Mouse (Mus musculus) MEL (cell line): ENCODE measurements around the gene Daam1. TPM values are rescaled to one million over a fixed set of nuclear protein-coding genes. Genes with fewer than 3 reads are reported as not detected.

Source experiments
- DNase-seq: peaks from one replicate; pipeline ENCODE4 v3.0.0; 2011; ENCODE audit warnings: low read depth, low spot score
- H3K27ac ChIP-seq: 2 replicates; pipeline ENCODE4 v1.5.1; 2012; ENCODE audit warnings: low read depth, mild to moderate bottlenecking, control low read depth, low read length, moderate library complexity; ENCODE audit not compliant: control insufficient read depth
- H3K27me3 ChIP-seq, 2 experiments: fragments of 150-350 bp in 1 of 2; sonication (generic) in 1 of 2; 2 replicates each; pipeline ENCODE4 v1.6.1; 2012; ENCODE audit warnings: low read length in 2 of 2, mild to moderate bottlenecking in 2 of 2, improper control_type of control experiment in 1 of 2, moderate library complexity in 1 of 2; ENCODE audit not compliant: insufficient read depth in 2 of 2, control insufficient read depth in 1 of 2
- H3K36me3 ChIP-seq, 2 experiments: 2 replicates each; pipeline ENCODE4 v1.6.1; 2012 to 2014; ENCODE audit warnings: low read length in 2 of 2, improper control_type of control experiment in 1 of 2, inconsistent platforms in 1 of 2, mild to moderate bottlenecking in 1 of 2; ENCODE audit not compliant: insufficient read depth in 2 of 2, control insufficient read depth in 1 of 2
- H3K4me1 ChIP-seq, 2 experiments: fragments of 150-350 bp in 1 of 2; sonication (generic) in 1 of 2; 2 replicates each; pipeline ENCODE4 v1.6.1; 2012; ENCODE audit warnings: low read length in 2 of 2, improper control_type of control experiment in 1 of 2, mild to moderate bottlenecking in 1 of 2; ENCODE audit not compliant: insufficient read depth in 2 of 2, control insufficient read depth in 1 of 2
- H3K4me3 ChIP-seq, 2 experiments: fragments of 150-350 bp in 1 of 2; sonication (generic) in 1 of 2; 2 replicates each; pipeline ENCODE4 v1.5.1; 2012; ENCODE audit warnings: low read depth in 2 of 2, low read length in 2 of 2, mild to moderate bottlenecking in 2 of 2, moderate library complexity in 2 of 2, control low read depth in 1 of 2, improper control_type of control experiment in 1 of 2; ENCODE audit not compliant: control insufficient read depth in 1 of 2, insufficient read depth in 1 of 2
- H3K79me2 ChIP-seq: 2 replicates; pipeline ENCODE4 v1.6.1; 2012; ENCODE audit warnings: mild to moderate bottlenecking, low read length, moderate library complexity; ENCODE audit not compliant: control insufficient read depth, poor library complexity, insufficient read depth
- H3K9ac ChIP-seq: 2 replicates; pipeline ENCODE4 v1.6.1; 2012; ENCODE audit warnings: low read depth, mild to moderate bottlenecking, control low read depth, low read length, moderate library complexity; ENCODE audit not compliant: control insufficient read depth, poor library complexity, severe bottlenecking
- H3K9me3 ChIP-seq: fragments of 150-350 bp; sonication (generic); replicated peaks from 2 replicates; pipeline ENCODE4 v1.6.1; 2012; ENCODE audit warnings: mild to moderate bottlenecking, low read length, improper control_type of control experiment, moderate library complexity; ENCODE audit not compliant: insufficient read depth
- CHD1 ChIP-seq: IDR thresholded peaks from 2 replicates; pipeline ENCODE4 v1.6.1; 2012; ENCODE audit warnings: low read depth, mild to moderate bottlenecking, inconsistent platforms, low read length, improper control_type of control experiment
- CHD2 ChIP-seq: IDR thresholded peaks from 2 replicates; pipeline ENCODE4 v1.6.1; 2011; ENCODE audit warnings: low read length, improper control_type of control experiment
- CTCF ChIP-seq, 3 experiments: IDR thresholded peaks in 2 of 3; conservative IDR thresholded peaks in 1 of 3; 2 replicates each; pipeline ENCODE4 v1.5.1; 2011 to 2012; ENCODE audit warnings: low read length in 3 of 3, low read depth in 2 of 3, mild to moderate bottlenecking in 2 of 3, improper control_type of control experiment in 1 of 3, inconsistent platforms in 1 of 3, mixed read lengths in 1 of 3, moderate library complexity in 1 of 3; ENCODE audit not compliant: control insufficient read depth in 1 of 3, insufficient read depth in 1 of 3, poor library complexity in 1 of 3, severe bottlenecking in 1 of 3
- ELF1 ChIP-seq: IDR thresholded peaks from 2 replicates; pipeline ENCODE4 v1.6.1; 2014; ENCODE audit warnings: low read depth, mild to moderate bottlenecking, inconsistent platforms, low read length, improper control_type of control experiment, moderate library complexity
- EP300 ChIP-seq, 2 experiments: IDR thresholded peaks; 2 replicates each; pipeline ENCODE4 v1.6.1; 2011; ENCODE audit warnings: improper control_type of control experiment in 2 of 2, low read length in 2 of 2, low read depth in 1 of 2, mild to moderate bottlenecking in 1 of 2
- GABPA ChIP-seq: IDR thresholded peaks from 2 replicates; pipeline ENCODE4 v1.6.1; 2012; ENCODE audit warnings: low read depth, mild to moderate bottlenecking, inconsistent platforms, low read length, improper control_type of control experiment, moderate library complexity
- GATA1 ChIP-seq: IDR thresholded peaks from 2 replicates; pipeline ENCODE4 v1.6.1; 2011; ENCODE audit warnings: low read depth, low read length, improper control_type of control experiment
- HCFC1 ChIP-seq: IDR thresholded peaks from 2 replicates; pipeline ENCODE4 v1.6.1; 2012; ENCODE audit warnings: low read depth, mild to moderate bottlenecking, inconsistent platforms, low read length, improper control_type of control experiment, moderate library complexity
- JUND ChIP-seq: IDR thresholded peaks from 2 replicates; pipeline ENCODE4 v1.6.1; 2011; ENCODE audit warnings: low read depth, mild to moderate bottlenecking, improper control_type of control experiment, low read length
- KAT2A ChIP-seq: conservative IDR thresholded peaks from 2 replicates; pipeline ENCODE4 v1.6.1; 2012; ENCODE audit warnings: low read depth, low read length, improper control_type of control experiment, inconsistent platforms
- MAZ ChIP-seq: IDR thresholded peaks from 2 replicates; pipeline ENCODE4 v1.6.1; 2012; ENCODE audit warnings: low read depth, mild to moderate bottlenecking, inconsistent platforms, low read length, improper control_type of control experiment
- MEF2A ChIP-seq: IDR thresholded peaks from 2 replicates; pipeline ENCODE4 v1.6.1; 2014; ENCODE audit warnings: low read depth, mild to moderate bottlenecking, inconsistent platforms, low read length, improper control_type of control experiment; ENCODE audit not compliant: poor library complexity, insufficient replicate concordance, severe bottlenecking; ENCODE audit errors: extremely low read depth
- MXI1 ChIP-seq: IDR thresholded peaks from 2 replicates; pipeline ENCODE4 v1.6.1; 2011; ENCODE audit warnings: mild to moderate bottlenecking, low read depth, low read length, improper control_type of control experiment
- MYB ChIP-seq: IDR thresholded peaks from 2 replicates; pipeline ENCODE4 v1.6.1; 2011; ENCODE audit warnings: mild to moderate bottlenecking, low read depth, low read length, improper control_type of control experiment
- MYC ChIP-seq: IDR thresholded peaks from 2 replicates; pipeline ENCODE4 v1.6.1; 2011; ENCODE audit warnings: low read depth, mild to moderate bottlenecking, low read length, improper control_type of control experiment, moderate library complexity
- NRF1 ChIP-seq: IDR thresholded peaks from 2 replicates; pipeline ENCODE4 v1.6.1; 2014; ENCODE audit warnings: low read depth, mild to moderate bottlenecking, inconsistent platforms, low read length, improper control_type of control experiment, moderate library complexity; ENCODE audit not compliant: poor library complexity, insufficient read depth, severe bottlenecking
- POLR2AphosphoS2 ChIP-seq: IDR thresholded peaks from 2 replicates; pipeline ENCODE4 v1.6.1; 2011; ENCODE audit warnings: low read length, improper control_type of control experiment
- POLR2AphosphoS5 ChIP-seq: IDR thresholded peaks from 2 replicates; pipeline ENCODE4 v1.6.1; 2012; ENCODE audit warnings: low read depth, borderline replicate concordance, mild to moderate bottlenecking, inconsistent platforms, low read length, moderate library complexity, mixed read lengths
- RCOR1 ChIP-seq: IDR thresholded peaks from 2 replicates; pipeline ENCODE4 v1.6.1; 2012; ENCODE audit warnings: low read depth, mild to moderate bottlenecking, inconsistent platforms, low read length, improper control_type of control experiment
- SIN3A ChIP-seq: IDR thresholded peaks from 2 replicates; pipeline ENCODE4 v1.6.1; 2012; ENCODE audit warnings: low read length, improper control_type of control experiment, inconsistent platforms
- TAL1 ChIP-seq: IDR thresholded peaks from 2 replicates; pipeline ENCODE4 v1.6.1; 2012; ENCODE audit warnings: mild to moderate bottlenecking, inconsistent platforms, low read length, moderate library complexity, mixed read lengths
- ZKSCAN1 ChIP-seq: IDR thresholded peaks from 2 replicates; pipeline ENCODE4 v1.6.1; 2012; ENCODE audit warnings: low read depth, mild to moderate bottlenecking, inconsistent platforms, low read length, improper control_type of control experiment, moderate library complexity
- ZNF384 ChIP-seq: IDR thresholded peaks from 2 replicates; pipeline ENCODE4 v1.6.1; 2012; ENCODE audit warnings: low read depth, mild to moderate bottlenecking, inconsistent platforms, low read length, improper control_type of control experiment
- polyA plus RNA-seq, 2 experiments: library from polyadenylated mRNA; stranded (reverse) in 1 of 2; unstranded in 1 of 2; fragments of >175 nt in 1 of 2; fragments of >200 nt in 1 of 2; gene quantifications; 2 replicates each; pipeline versions ENCODE4 v1.2.1 to v1.2.4; 2012; ENCODE audit warnings: low replicate concordance in 2 of 2, low read depth in 1 of 2; ENCODE audit not compliant: insufficient read length in 2 of 2, insufficient read depth in 1 of 2, missing spikeins in 1 of 2
- total RNA-seq: library from RNA; depleted of rRNA; stranded (reverse); fragments of 300-350 nt; gene quantifications from 2 replicates; pipeline ENCODE4 v1.2.3, GENCODE M21; 2012

Daam1 gene
- total and polyA plus RNA-seq, 3 experiments = 9.2 to 12.0 TPM; not detected in 1

- H3K9ac ChIP-seq = no peak overlapping the region
- no peak for DNase-seq
- no peaks in the 10 kb centered on the region for H3K27me3 ChIP-seq
- no peak overlapping the region for H3K27ac ChIP-seq
- peaks cover 0 to 5% of the 10 kb centered on the region in 2 experiments; a peak in 2 of 4 replicates for H3K36me3 ChIP-seq
- H3K4me1 ChIP-seq = no peaks in the 10 kb centered on the region
- H3K9me3 ChIP-seq = no peaks in the 10 kb centered on the region
- no peaks in the 10 kb centered on the region for H3K79me2 ChIP-seq
- TF ChIP-seq RCOR1 (no peak), SIN3A (no peak), MXI1 (no peak), MYC (no peak), GATA1 (no peak), KAT2A (no peak), CHD2 (no peak), MEF2A (no peak), POLR2AphosphoS2 (no peak), ZKSCAN1 (no peak), NRF1 (no peak)
- H3K4me3 ChIP-seq = no peak overlapping the region
Measured at GRCm38 (mm10) chr12:71992599-71993210, 161.8 kb downstream of the Daam1 start.

- Histone ChIP-seq H3K36me3 (peaks cover 0 to 2% of the 10 kb centered on the region in 2 experiments; a peak in 3 of 4 replicates), H3K79me2 (no peaks in the 10 kb centered on the region), H3K27ac (no peak overlapping the region), H3K27me3 (no peaks in the 10 kb centered on the region), H3K9me3 (no peaks in the 10 kb centered on the region), H3K4me1 (peaks cover 7 to 11% of the 10 kb centered on the region in 2 experiments; a peak in 3 of 4 replicates), H3K4me3 (no peak overlapping the region), H3K9ac (no peak overlapping the region)
- TF ChIP-seq JUND (no peak), CTCF (IDR thresholded peaks at IDR 0.05 in 2 of 3, conservative IDR thresholded peaks at IDR 0.05 in 1 of 3; ENCODE audit: control insufficient read depth in 1 of 3, insufficient read depth in 1 of 3, low read depth in 2 of 3, low read length in 3 of 3, poor library complexity in 1 of 3, severe bottlenecking in 1 of 3) (no peak), TAL1 (no peak), CHD1 (no peak), HCFC1 (no peak), MEF2A (no peak), GABPA (no peak), POLR2AphosphoS5 (no peak), ZNF384 (no peak), EP300 (IDR thresholded peaks at IDR 0.05; ENCODE audit: low read depth in 1 of 2, low read length in 2 of 2) (no peak), MYB (no peak), ELF1 (no peak), NRF1 (no peak), RCOR1 (no peak), MAZ (no peak), GATA1 (no peak)
- no peak for DNase-seq
Measured at GRCm38 (mm10) chr12:71995831-71996230, 165.0 kb downstream of the Daam1 start.
